Mouse (Mus musculus) 416B (cell line): ENCODE results near the gene Nap1l5.

Experiments
- DNase-seq: peaks from one replicate; pipeline ENCODE4 v3.0.0; 2011; ENCODE audit warnings: low read depth

Nap1l5 gene

DNA sequence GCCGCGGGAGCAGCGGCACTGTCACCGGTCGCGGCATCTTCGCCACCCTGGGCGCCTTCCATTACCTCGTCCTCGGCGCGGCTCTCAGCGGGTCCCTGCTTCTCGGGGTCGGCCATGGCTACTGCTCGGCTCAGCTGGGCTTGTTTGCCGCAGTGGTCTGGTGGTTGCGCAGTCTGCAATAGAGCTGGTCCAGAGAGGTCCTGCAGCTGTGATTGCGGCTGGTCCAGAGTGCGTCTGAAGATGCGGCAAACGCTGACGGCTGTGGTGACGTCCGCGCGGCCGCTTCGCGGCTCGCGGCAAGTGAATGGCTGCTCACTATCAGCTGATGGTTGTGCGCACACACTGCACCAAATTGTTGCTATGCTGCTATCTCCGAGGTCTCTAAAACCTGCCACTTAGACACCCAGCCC is at the start of gene Nap1l5:
Nap1l5 (minus strand) TSS at position 225 of the 410 bp plus-strand sequence.
- no peak for DNase-seq

DNA sequence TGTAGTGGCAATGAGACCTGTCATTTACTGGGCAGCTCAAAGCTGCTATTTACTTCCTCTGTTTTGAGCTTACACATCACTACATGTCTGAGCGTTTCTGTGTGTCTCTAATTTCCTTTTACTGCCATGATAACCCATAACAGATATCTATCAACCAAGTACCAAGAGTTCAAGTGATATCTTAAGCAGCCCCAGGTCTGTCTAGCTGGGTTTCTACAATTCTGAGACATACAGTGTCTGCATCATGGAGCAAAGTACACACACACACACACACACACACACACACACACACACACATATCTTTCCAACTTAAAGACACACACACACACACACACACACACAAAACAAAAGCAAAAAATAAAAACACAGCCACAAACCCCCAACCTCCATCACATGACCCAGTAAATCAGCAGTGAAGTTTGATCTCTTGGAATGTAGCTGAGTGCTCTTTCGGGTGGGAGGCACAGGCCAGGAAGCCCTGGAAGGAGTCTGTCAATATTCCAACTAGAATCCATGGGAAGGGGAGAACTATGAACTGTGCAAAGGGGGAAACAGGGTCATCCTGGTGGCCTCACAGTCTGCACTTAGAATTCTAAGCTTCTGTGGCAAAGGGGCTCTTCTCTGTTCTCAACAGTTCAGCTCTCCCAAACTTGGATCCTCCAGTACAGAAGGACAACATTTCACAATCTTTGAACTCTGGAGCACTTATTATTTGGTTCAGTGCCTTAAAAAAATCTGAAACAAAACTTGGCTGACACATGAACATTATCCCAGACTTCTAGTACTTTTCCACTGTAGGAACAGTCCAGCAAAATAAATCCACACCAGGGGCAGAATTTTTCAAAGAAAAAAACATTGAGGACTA is 44.5 kb upstream of the Nap1l5 start:
- no peak for DNase-seq

DNA sequence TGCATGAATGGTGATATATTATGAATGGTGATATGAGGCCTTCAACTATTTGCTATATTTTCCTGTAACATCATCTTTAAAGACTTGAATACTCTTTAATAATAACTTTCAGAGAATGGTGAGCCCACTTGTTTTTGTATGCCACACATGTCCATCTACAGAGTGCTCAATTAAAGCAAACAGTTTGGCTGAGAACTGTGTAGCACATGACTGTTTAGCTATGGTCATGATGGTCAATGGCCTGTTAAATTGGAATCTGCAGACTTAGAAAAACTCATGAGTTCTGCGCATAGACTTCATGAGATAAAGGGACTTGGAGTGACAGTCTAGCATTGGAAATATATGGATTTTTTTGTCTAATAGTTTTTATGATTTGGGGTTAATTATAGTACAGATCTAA is 43.5 kb upstream of the Nap1l5 start:
- no peak for DNase-seq

DNA sequence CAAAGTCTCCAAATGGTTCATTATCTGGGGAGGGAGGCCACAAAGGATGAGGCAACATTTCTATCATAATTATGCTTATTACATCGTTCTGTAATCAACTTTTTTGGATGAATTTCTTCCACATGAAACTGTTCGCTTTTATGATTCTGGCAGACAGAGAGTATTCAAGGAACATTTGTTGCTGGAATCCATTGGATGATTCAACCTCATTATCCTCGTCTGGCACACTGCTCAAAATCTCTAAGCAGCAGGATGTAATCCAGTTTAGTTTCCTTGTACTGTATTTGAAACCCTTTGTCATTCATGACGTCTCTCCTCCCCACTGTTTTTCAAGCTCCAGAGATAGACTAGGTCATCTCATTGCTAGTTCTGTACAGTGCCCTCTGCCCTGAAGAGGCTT is 40.0 kb upstream of the Nap1l5 start:
- no peak for DNase-seq

DNA sequence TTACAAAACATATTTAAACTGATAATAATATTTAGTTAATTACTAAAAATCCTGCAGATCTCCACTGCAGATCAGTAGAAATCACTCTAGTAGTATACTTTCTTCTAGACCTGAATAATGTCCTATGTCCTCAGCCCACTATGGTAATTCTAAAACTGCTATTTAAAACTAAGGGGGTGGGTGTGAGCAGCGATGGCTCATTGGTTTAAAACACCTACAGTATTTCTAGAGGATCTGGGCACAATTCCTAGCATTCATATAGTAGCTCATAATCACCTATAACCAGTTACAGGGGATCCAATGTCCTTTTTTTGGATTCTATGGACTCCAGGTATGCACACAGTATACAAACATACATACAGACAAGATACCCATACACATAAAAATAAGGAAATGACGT is 39.4 kb upstream of the Nap1l5 start:
- no peak for DNase-seq

DNA sequence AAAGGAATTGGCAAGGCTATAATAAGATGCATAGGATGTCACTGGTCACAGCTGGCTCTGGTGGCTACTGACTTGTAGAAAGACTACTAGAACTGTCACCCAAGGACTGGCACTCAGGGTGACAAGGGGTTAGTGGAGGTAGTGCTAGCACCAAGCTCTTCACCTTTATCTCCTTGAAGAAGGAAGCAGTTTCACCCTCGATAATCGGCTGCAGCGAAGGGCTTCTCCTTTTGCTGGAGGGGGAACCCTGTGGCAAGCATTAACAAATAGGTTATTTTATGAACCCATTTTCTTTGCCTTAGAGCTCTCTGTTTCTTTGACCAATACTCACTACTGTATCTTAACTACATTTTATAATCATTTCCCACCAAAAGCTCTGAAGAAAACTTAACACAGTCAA is 37.1 kb upstream of the Nap1l5 start:
- no peak for DNase-seq

DNA sequence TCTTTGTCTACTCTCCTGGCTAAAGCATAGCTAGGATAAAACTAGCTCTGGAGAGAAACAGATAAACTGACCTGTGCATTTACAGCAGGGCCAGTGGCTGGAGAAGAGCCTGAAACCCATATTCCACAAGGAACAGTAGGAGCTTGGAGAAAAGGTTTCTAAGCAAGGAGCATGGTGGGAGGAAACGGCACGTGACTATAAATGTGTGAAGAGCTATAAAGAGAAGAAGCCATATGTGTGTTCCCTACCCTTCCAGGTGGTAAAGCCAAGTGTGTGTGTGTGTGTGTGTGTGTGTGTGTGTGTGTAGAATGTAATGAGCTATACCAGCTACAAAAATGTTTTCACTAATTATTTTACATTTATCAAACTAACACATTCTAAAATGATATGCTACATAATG is 35.4 kb upstream of the Nap1l5 start:
- no peak for DNase-seq

DNA sequence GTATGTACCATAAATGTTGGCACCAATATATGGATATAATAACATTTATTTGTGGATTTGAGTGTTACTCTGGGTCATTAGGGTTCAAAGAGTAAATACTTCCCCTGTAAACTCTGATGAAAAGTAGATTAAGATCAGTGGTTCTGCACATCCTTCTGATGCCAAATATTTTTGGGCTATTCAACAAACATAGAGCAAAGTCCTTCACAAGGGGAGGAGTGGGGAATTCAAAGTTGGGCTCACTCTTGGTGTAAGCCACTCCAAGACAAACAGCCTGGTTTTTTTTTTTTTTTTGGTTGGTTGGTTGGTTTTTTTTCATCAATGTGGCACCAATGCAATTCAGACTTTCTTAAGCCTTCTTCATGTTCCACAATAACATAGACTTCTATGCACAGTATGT is 30.9 kb upstream of the Nap1l5 start:
- DNase-seq: no peak

DNA sequence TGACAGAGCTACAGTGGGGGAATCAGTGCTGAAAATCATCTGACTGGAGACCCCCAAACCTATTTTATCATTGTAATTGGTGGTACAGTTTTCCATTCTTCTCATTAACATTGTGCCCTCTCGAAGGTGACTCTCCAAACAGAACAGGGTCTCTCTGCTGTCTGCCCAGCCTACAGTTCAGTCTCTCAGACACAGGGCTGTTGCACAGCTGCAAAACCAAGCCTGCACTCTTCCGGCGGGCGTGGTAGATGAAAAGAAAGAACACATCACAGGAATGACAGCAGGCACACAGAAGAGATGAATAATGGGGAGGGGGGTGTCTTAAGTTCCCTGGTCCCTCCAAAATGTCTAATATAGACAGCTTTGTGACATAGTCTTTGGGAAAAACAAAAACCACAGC is 27.3 kb upstream of the Nap1l5 start:
- DNase-seq: no peak

DNA sequence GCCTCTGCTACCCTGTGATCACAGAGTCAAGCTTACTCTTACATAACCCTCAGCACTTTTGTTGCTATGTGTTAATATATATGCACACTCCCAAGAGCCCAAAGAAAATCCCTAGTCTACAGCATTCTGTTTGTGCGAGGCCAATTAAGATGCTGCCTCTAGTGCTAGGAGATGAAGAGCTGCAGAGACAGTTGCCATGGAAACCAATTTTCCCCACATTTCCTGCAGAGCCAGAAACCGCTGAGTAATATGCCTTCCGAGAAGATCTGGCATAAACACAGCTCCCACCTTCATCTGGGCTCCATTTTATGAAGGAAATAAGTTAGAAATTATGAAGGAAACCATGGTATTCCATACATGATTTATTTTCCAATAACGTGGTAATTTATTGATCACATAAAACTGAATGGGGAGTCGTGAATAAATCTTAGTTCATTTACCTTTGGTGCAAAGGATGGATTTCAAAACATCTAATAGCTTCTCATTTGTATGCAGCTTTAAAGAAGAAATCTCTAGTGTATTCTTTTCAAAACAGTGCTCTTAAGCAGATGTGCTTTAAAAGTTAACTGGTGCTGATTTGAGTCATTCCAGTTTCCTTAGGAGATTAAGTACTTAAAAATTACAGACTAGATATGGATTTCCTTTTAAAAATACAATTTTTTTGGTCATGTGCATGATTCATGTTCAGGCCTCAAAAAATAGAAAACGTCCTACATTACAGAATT is 26.5 kb upstream of the Nap1l5 start:
- DNase-seq: no peak

DNA sequence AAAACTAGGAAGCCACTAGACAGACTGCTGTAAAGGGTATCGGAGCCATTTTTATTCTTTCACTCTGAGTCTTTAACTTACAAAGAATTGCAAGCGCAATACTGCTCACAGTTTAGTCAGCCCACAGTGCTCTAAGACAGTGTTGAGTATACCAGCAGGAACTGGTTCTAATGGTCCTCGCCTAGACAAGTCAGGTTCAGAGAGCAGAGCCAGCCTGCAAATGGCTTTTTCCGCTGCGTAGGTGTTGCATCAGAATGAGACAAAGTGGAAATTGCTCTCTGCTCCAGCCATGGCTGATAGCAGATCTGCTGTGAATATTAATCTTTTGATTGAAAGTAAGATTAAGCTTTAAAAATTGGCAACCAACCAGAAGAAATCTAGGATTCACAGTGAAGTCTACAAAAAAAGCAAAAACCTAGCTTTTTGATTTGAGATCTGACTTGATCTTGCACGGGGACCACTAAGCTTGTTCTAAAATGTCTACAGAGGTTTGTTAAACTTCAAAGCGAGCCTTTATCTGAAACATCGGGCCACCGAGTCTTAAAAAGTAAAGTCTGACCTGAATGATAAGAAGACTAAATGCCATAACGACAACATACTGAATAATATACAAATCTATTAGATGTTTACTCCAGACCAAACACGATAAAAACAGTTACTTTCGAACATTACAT is 25.8 kb upstream of the Nap1l5 start:
- DNase-seq: no peak

DNA sequence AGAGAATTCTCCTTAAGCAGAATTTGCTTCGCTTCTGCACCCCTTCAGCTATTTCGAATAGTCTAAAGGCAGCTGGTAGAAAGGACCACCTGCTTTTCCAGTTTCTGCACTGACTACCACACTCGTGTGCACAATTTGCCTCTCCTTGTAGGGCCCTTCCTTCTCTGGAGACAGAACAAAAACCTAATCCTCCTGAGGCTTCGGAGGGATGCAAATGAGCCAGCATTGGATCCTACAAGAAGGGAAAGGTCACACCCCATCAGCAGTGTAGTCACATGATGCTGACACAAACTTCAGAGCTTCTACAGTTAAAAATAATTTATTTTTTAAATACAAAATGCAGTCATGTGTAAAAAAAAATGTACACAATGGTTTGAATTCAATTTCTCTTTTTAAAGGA is 24.3 kb upstream of the Nap1l5 start:
- no peak for DNase-seq

DNA sequence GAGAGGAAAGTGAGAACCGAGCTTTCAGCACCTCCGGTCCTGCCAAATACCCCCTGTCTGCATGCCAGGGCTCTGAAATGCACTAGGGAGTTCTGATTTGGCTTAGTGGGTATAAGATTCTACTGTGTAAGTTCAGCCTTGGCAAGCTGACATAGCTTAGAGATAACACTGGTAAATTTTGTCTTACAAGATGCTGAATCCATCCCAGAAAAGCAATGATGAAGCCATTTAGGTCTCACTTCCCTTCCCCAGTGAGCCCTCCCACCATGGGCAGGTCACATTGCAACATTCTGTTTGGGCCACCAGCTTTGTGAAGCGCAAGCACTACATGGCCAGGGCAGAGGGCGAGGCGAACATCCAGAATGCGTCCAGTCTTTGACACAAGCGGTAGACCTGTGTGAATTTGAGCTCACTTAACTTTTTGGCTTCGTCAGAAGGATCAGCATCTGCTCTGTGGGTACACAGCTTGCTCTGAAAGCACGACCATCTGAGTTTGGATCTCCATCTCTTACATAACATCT is 23.1 kb upstream of the Nap1l5 start:
- DNase-seq: no peak

DNA sequence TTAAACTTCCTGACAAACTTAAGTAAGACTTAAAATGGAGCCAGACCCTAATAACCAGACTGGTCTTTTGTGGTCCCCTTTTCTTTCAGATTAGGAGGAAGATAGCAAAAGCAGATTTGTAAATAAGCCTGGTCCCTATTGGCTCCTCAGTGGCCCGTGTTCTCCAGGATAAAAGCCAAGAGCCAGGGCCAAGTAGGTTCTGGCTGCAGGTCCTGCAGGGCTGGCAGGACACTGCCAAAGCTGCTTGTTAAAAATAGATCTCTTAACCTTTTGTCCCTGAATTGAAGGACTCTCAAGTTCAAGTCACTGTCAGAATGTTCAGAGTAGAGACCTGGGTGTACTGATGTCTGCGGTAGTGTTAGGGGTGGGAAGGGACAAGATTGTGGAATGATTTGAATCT is 21.0 kb upstream of the Nap1l5 start:
- DNase-seq: no peak

DNA sequence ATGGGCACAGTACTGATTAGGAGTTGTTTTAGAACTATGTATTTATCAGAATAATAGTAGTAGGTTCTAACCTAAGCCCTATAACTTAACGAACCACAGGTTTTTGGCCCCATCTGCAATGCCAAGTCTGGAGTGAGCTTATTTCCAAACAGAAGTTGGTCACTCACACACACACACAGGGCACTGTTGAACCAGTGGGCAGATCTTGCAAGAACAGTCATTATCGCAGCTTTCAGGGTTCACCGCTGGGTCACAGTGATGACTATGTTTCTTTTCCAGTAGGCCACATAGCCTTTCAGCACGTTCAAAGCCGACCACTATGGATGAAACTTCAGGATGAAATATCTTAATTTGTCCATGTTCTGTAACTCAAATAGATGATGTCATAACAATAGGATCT is 15.6 kb upstream of the Nap1l5 start:
- no peak for DNase-seq

DNA sequence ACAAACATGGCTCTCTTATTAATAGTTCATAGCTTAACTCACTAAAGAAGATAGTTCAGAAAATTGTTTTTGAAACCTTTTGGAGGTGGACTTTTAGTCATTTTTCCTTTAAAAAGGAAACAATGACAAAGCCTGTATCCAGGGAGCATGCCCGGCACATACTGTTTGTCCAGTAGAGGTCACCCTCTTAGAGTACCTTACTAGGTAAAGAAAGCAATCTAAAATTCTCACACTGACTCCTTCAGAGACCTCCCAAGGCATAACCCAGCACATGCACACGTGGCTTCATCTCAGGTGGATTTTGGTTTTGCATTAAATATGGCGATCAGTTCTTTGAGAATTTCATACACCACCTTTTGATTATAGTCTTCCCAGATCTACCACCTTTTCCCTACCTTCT is 14.7 kb upstream of the Nap1l5 start:
- peak; percentile 41 for DNase-seq

DNA sequence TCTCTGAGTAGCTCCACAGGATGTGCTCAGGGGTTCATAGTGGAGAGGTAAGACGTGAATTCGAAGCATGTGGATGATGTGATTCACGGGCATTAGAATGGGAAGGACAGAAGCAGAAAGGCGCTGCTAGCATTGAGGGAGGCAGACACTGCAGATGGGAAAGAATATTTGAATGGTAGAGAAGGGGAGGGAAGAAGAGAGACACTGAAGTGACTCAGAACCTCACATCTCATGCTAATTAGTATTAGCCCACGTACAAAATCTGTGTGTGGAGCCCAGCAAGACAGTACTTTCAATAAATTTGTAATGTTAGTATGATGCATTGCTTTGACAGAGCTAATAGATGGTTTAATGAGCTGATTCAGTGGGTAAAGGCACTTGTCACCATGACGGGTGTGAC is 13.9 kb upstream of the Nap1l5 start:
- no peak for DNase-seq

DNA sequence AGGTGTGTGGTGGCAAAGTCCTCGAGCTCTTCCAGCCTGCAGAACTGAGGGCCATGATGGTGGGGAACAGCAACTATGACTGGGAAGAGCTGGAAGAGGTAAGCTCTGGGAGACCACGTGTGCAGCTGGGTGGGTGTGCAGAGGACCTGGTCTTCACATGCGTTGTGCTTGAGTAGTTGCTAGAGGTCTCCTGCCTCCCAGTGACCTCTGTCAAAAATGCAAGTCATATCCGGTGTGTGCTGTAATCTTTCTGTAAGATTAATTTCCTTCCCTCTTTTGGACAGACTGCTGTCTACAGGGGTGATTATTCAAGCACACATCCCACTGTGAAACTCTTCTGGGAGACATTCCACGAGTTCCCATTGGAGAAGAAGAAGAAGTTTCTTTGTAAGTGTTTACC is 9.6 kb upstream of the Nap1l5 start:
- peak; percentile 84 for DNase-seq

DNA sequence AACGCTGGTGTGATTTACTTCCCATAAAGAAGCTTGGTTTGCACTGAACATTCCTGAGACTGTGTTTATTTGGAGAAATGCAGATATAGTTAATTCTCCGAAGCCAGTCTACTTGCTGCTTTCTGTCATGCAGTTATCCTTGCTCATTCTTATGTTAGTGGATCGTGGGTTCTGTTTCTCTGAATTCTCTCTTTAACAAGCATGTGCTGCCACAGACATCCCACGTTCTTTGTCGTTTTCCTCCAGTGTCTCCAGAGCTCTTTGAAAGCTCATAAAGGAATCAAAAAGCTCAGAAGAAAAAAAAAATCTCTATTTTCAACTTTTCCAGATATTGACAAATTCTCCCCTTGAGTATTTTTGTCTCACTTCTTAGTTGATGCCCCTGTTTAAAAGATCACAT is 7.1 kb upstream of the Nap1l5 start:
- no peak for DNase-seq

DNA sequence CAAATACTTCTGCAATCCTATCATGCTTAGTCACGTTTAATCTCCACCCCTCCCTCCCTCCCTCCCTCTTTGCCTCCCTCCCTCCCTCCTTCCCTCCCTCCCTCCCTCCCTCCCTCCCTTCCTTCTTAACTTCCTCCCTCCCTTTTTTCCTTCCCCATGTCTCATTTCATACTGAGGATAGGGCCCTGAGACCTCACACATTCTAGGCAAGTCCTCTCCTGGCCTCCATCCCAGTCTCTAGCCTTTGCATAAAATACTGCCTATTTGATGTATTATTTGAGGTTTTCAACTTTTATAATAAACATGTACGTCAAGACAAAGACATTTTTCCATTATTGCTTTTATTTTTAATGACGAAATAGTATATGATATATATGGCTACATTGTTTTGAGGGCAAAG is 6.7 kb upstream of the Nap1l5 start:
- no peak for DNase-seq

DNA sequence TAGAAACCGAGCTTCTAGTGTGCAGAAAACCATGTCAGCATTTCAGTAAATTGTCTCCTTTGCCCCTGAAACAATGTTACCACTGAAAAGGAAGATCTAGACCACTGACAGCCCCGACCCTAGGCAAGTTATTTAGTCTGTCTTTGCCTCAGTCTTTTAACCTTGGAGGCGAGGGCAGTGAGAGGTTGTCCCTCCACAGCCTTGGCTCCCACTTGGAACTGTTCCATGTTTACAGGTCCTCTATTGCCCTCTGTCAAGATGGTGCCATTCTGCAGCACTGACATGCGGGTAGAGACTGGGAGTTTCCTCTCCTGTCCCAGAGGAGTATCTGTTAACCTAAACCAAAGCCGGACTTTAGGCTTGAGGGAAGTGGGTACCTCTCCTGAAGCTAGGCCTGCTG is 6.0 kb upstream of the Nap1l5 start:
- DNase-seq: no peak

DNA sequence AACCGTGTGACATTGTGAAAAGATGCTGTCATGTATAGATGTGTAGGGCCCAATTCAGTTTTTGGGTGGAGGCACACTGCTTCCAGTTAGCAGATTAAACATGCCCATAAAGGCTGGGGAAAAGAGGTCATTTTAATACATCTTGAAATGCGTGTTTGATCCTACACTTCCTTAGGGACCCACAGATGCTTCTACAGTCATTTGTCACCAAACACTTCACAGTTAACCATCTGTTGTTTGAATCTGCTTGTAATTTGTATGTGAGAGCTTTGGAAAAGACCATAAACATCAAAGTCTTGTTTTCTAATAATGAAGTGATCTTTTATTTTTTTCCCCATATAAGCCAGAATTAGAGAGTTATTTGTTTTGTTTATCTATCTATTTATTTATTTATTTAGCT is 915 bp upstream of the Nap1l5 start:
- DNase-seq: no peak

DNA sequence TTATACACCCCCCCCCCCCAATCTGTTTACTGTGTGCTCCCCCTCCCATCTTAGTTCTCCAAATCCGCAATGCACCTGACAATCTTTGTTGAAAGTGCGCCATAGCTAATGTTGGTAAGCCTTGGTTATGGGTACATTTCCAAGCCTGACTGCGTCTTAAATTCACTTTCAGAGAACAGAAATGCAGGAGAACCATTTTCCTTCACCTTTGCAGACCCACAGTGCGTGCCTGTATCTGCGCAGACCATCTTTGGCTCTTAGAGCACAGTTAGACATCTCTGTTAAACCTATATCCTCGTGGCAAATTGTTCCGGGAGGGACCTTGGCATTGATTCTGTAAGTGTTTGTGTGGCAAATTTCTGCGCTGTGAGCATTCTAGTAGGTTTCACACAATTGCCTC is 460 bp upstream of the Nap1l5 start:
- DNase-seq: no peak
